Mouse (Mus musculus) liver, adult 2 months (tissue): ENCODE data around the gene Rgs7. TPM values are rescaled to one million over a fixed set of nuclear protein-coding genes. Genes with fewer than 3 reads are reported as not detected.

Source experiments
- DNase-seq: peaks from one replicate; pipeline ENCODE4 v3.0.0-alpha.2; 2011; ENCODE audit warnings: low read depth, low spot score; ENCODE audit errors: extremely low read depth
- H3K27ac ChIP-seq: fragments of 200-500 bp; replicated peaks from 2 replicates; pipeline ENCODE4 v1.5.1; 2012; ENCODE audit warnings: low read depth, mild to moderate bottlenecking, control low read depth, inconsistent platforms, low read length; ENCODE audit not compliant: insufficient read depth
- H3K27me3 ChIP-seq: fragments of 200-500 bp; 2 replicates; pipeline ENCODE4 v1.6.1; 2012; ENCODE audit warnings: mild to moderate bottlenecking, moderate library complexity, low read length, inconsistent platforms; ENCODE audit not compliant: control insufficient read depth, insufficient read depth
- H3K36me3 ChIP-seq: fragments of 200-500 bp; 2 replicates; pipeline ENCODE4 v1.6.1; 2012; ENCODE audit warnings: low read length, inconsistent platforms; ENCODE audit not compliant: control insufficient read depth, insufficient read depth
- H3K4me1 ChIP-seq: fragments of 200-500 bp; 2 replicates; pipeline ENCODE4 v1.6.1; 2011; ENCODE audit warnings: low read length; ENCODE audit not compliant: control insufficient read depth, insufficient read depth
- H3K4me3 ChIP-seq: fragments of 200-500 bp; 2 replicates; pipeline ENCODE4 v1.5.1; 2011; ENCODE audit warnings: low read depth, mild to moderate bottlenecking, control low read depth, low read length, moderate library complexity; ENCODE audit not compliant: insufficient read depth
- H3K79me2 ChIP-seq: fragments of 200-500 bp; 2 replicates; pipeline ENCODE4 v1.6.1; 2012; ENCODE audit warnings: inconsistent platforms, mild to moderate bottlenecking, low read length, moderate library complexity; ENCODE audit not compliant: control insufficient read depth, insufficient read depth
- H3K9ac ChIP-seq: fragments of 200-500 bp; 2 replicates; pipeline ENCODE4 v1.6.1; 2012; ENCODE audit warnings: low read depth, mild to moderate bottlenecking, control low read depth, inconsistent platforms, low read length
- CTCF ChIP-seq: fragments of 200-500 bp; IDR thresholded peaks from 2 replicates; pipeline ENCODE4 v1.5.1; 2011; ENCODE audit warnings: low read depth, low read length, control low read depth
- POLR2A ChIP-seq: fragments of 200-500 bp; IDR thresholded peaks from 2 replicates; pipeline ENCODE4 v1.6.1; 2011; ENCODE audit warnings: low read length, control low read depth; ENCODE audit not compliant: insufficient read depth; ENCODE audit errors: extremely low read depth
- WGBS: fragments of 180-500 bp; shearing (Covaris S2); methylation state at CpG from one replicate; pipeline ENCODE4 v1.1.7; 2018; 5-methylcytosine and 5-hydroxymethylcytosine counted together
- polyA plus RNA-seq: library from polyadenylated mRNA; depleted of rRNA; stranded (reverse); fragments of >200 nt; gene quantifications from 2 replicates; pipeline ENCODE4 v1.2.3, GENCODE M21; 2012
- total RNA-seq: library from RNA; depleted of rRNA; stranded (reverse); fragments of >200 nt; gene quantifications from 2 replicates; pipeline ENCODE4 v1.2.3, GENCODE M21; 2014

Rgs7 gene
- total and polyA plus RNA-seq, 2 experiments, result 0.09 to 0.11 TPM

DNA sequence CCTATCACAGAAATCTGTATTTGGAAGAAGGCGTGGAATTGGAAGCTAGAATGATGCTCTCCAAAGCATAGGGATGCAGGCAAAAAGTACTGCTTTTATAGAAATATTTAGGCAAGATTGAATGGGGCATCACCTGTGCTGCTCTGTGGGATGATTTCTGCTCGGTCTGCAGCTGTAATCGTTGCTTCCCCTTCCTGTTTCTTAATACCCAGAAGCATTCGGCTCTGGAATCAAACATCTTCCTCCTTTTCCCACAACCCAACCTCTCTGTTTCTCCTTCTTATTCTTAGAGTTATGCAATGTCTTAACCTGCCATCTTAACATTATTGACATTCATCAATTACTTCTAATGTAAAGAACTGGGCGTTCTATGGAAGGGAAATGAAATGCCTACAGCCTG, 19.2 kb downstream of the Rgs7 start:
- 79% methylated on average over 5 of the region's 5 CpGs for WGBS

DNA sequence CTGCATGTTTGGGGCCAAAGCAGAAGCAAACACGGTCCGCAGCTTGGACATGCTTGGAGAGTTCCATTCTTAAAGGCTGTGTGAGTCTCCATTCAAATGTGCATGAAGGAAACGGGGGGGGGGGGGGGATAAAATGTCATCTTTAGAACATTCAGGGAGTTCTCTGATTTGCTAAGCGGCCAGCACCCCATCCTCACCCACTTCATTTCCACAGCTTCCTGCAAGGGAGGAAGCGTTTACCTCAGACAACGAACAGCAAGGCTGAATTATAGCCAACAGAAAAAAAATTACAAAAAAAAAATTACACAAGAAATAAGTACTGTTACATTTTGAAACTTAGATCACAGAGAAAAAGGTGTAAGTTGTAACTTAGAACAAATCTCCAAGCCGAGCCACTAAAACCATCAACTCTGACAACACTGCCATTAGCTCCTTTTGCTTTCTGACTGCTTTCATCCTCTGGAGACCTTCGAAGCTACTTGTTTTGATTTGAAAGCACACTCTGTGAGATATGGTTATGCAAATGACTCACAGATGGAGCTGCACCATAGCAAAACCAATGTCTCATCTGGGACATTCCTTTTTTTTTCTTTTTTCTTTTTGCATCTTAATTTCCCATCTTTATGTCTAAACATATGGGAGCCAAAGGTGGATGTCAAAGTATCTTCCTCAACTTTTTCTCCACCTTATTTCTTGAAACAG, 23.1 kb downstream of the Rgs7 start:
- H3K4me3 ChIP-seq, result no peak overlapping the region
- H3K4me1 ChIP-seq, result no peaks in the 10 kb centered on the region
- peaks cover 3% of the 10 kb centered on the region; the same call in 1 of the 2 replicates for H3K27me3 ChIP-seq
- H3K79me2 ChIP-seq, result no peaks in the 10 kb centered on the region
- H3K27ac ChIP-seq, result no peak overlapping the region
- 62% methylated on average over 8 of the region's 8 CpGs for WGBS
- TF ChIP-seq CTCF (no peak), POLR2A (no peak)
- no peak overlapping the region for H3K9ac ChIP-seq
- no peaks in the 10 kb centered on the region for H3K36me3 ChIP-seq
- no peak for DNase-seq

More for the DNA sequence above, 19.2 kb downstream of the Rgs7 start:
- H3K36me3 ChIP-seq, result no peaks in the 10 kb centered on the region
- no peaks in the 10 kb centered on the region for H3K4me1 ChIP-seq
- no peaks in the 10 kb centered on the region for H3K27me3 ChIP-seq
- H3K9ac ChIP-seq, result no peak overlapping the region
- no peak overlapping the region for H3K4me3 ChIP-seq
- no peak for DNase-seq
- H3K79me2 ChIP-seq, result no peaks in the 10 kb centered on the region
- no peak for TF ChIP-seq POLR2A
- no peak for TF ChIP-seq CTCF
- no peak overlapping the region for H3K27ac ChIP-seq

DNA sequence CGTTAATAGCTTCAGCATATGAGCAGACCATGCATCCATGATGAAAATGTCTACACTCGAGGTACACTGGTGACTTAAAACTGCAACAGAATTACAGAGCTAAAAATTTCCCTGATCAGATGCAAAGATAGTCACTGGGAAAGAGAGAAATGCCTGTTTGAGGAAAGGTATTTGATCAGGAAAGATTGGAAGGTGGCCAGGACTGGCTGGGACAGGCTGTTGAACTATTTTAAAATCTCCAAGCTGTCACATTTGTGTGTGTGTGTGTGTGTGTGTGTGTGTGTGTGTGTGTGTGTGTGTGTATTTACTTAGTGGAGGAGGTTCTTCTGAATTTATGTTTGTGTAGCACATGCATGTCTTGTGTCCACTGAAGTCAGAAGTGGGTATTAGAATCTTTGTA, 27.7 kb downstream of the Rgs7 start:
- Histone ChIP-seq H3K4me1 (no peaks in the 10 kb centered on the region), H3K79me2 (no peaks in the 10 kb centered on the region), H3K27ac (no peak overlapping the region), H3K9ac (no peak overlapping the region), H3K4me3 (no peak overlapping the region), H3K27me3 (peaks cover 3% of the 10 kb centered on the region; the same call in 1 of the 2 replicates), H3K36me3 (no peaks in the 10 kb centered on the region)
- 71% methylated on average over 2 of the region's 2 CpGs for WGBS
- TF ChIP-seq POLR2A (no peak), CTCF (no peak)
- no peak for DNase-seq

- WGBS, result 92% methylated on average over 2 of the region's 2 CpGs
- no peaks in the 10 kb centered on the region for H3K36me3 ChIP-seq
- H3K27ac ChIP-seq, result no peak overlapping the region
- peaks cover 3% of the 10 kb centered on the region; the same call in 1 of the 2 replicates for H3K27me3 ChIP-seq
- H3K4me1 ChIP-seq, result no peaks in the 10 kb centered on the region
- no peak overlapping the region for H3K9ac ChIP-seq
- H3K4me3 ChIP-seq, result no peak overlapping the region
- TF ChIP-seq POLR2A (no peak), CTCF (no peak)
- H3K79me2 ChIP-seq, result no peaks in the 10 kb centered on the region
- DNase-seq, result no peak
Observed at GRCm38 (mm10) chr1:175462351-175462750, 29.9 kb downstream of the Rgs7 start.

- no peak for TF ChIP-seq CTCF
- TF ChIP-seq POLR2A, result no peak
- 72% methylated on average over 6 of the region's 6 CpGs for WGBS
- Histone ChIP-seq H3K27ac (no peak overlapping the region), H3K27me3 (no peaks in the 10 kb centered on the region), H3K79me2 (no peaks in the 10 kb centered on the region), H3K4me3 (no peak overlapping the region), H3K36me3 (no peaks in the 10 kb centered on the region), H3K4me1 (no peaks in the 10 kb centered on the region), H3K9ac (no peak overlapping the region)
- DNase-seq, result no peak
Observed at GRCm38 (mm10) chr1:175454041-175454636, 38.2 kb downstream of the Rgs7 start.

DNA sequence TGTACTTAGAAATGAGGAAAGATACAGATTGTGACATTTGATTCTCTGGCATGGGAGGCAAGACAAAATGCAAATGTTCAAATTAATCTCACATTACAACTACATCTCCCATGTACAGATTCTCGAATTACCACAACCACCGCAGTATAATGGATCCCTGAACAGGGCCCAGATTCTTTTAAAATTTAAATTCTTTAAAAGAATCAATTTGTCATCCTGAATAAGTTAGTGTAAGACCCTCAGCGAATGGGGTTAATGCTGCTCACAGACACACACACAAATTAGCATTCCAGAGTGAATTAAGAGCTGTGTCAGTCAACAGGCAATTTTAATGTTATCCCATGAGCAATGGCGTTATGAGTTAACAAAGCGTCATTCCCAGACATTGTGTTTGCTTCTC, 44.3 kb downstream of the Rgs7 start:
- H3K27ac ChIP-seq, result no peak overlapping the region
- TF ChIP-seq CTCF (no peak), POLR2A (no peak)
- no peaks in the 10 kb centered on the region for H3K79me2 ChIP-seq
- H3K27me3 ChIP-seq, result no peaks in the 10 kb centered on the region
- no peaks in the 10 kb centered on the region for H3K36me3 ChIP-seq
- no peak overlapping the region for H3K9ac ChIP-seq
- H3K4me3 ChIP-seq, result no peak overlapping the region
- WGBS, result 87% methylated on average over 5 of the region's 5 CpGs
- no peaks in the 10 kb centered on the region for H3K4me1 ChIP-seq
- DNase-seq, result no peak
